Mouse (Mus musculus) neural tube, embryonic 13.5 days (tissue): Measurements from ENCODE around the gene Soat1. TPM values are rescaled to one million over a fixed set of nuclear protein-coding genes. Genes with fewer than 3 reads are reported as not detected.
"Not testable (repeated sequence)": the region's sequence is repeated elsewhere in the genome, so short reads cannot be mapped to it uniquely, and the experiment has no call there.

ENCODE experiments used
- ATAC-seq: fragments of 200-750 bp; cut with Nextera tagmentation; 2 replicates; pipeline ENCODE4 v1.8.0; 2017; ENCODE audit warnings: low read depth, mild to moderate bottlenecking, moderate TSS enrichment, moderate library complexity
- H3K27ac ChIP-seq: fragments of 300-500 bp; sonication (generic); replicated peaks from 2 replicates; pipeline ENCODE4 v1.5.1; 2015; ENCODE audit warnings: moderate library complexity, mild to moderate bottlenecking, inconsistent platforms
- H3K27me3 ChIP-seq: fragments of 300-500 bp; sonication (generic); 2 replicates; pipeline ENCODE4 v1.6.1; 2015; ENCODE audit warnings: mild to moderate bottlenecking, inconsistent platforms
- H3K36me3 ChIP-seq: fragments of 300-500 bp; sonication (generic); 2 replicates; pipeline ENCODE4 v1.6.1; 2015; ENCODE audit warnings: mild to moderate bottlenecking, inconsistent platforms
- H3K4me1 ChIP-seq: fragments of 300-500 bp; sonication (generic); replicated peaks from 2 replicates; pipeline ENCODE4 v1.6.1; 2015; ENCODE audit warnings: inconsistent platforms
- H3K4me2 ChIP-seq: fragments of 300-500 bp; sonication (generic); 2 replicates; pipeline ENCODE4 v1.6.1; 2015; ENCODE audit warnings: inconsistent platforms, mild to moderate bottlenecking, moderate library complexity
- H3K4me3 ChIP-seq: fragments of 300-500 bp; sonication (generic); 2 replicates; pipeline ENCODE4 v1.5.1; 2015; ENCODE audit warnings: mild to moderate bottlenecking, inconsistent platforms
- H3K9ac ChIP-seq: fragments of 300-500 bp; sonication (generic); 2 replicates; pipeline ENCODE4 v1.6.1; 2015; ENCODE audit warnings: moderate library complexity, mild to moderate bottlenecking, inconsistent platforms
- H3K9me3 ChIP-seq: fragments of 300-500 bp; sonication (generic); 2 replicates; pipeline ENCODE4 v1.6.1; 2016; ENCODE audit warnings: inconsistent platforms
- WGBS: fragments of 180-500 bp; shearing (Covaris S2); methylation state at CpG from one replicate; pipeline ENCODE4 v1.1.7; 2015; 5-methylcytosine and 5-hydroxymethylcytosine counted together
- polyA plus RNA-seq: library from polyadenylated mRNA; unstranded; fragments of >200 nt; fragmentation: Nextera tagmentation; extraction: Ambion mirVana; gene quantifications from 2 replicates; pipeline ENCODE4 v1.2.1, GENCODE M21; 2015

Gene Soat1
- 10.3 and 15.2 TPM in 2 replicates for polyA plus RNA-seq

- Histone ChIP-seq H3K4me2 (peak within 1 kb of the TSS; percentile 75), H3K27ac (peak within 1 kb of the TSS; percentile 61; the same call in 1 of the 2 replicates), H3K9ac (peak within 1 kb of the TSS; percentile 86), H3K27me3 (no peaks in the 10 kb centered on the region), H3K4me1 (peaks cover 10% of the 10 kb centered on the region), H3K4me3 (peak within 1 kb of the TSS; percentile 86), H3K36me3 (peaks cover 6% of the 10 kb centered on the region; the same call in 1 of the 2 replicates), H3K9me3 (peaks cover 7% of the 10 kb centered on the region; the same call in 1 of the 2 replicates)
- ATAC-seq = peak; percentile 98
- under 1% methylated on average over 46 of the region's 46 CpGs for WGBS
Observed at GRCm38 (mm10) chr1:156473961-156474503, at the start of gene Soat1. Soat1 (minus strand) TSS chr1:156474331.

- H3K4me1 ChIP-seq, H3K9me3 ChIP-seq, H3K4me2 ChIP-seq, ATAC-seq, H3K27me3 ChIP-seq, H3K36me3 ChIP-seq, H3K9ac ChIP-seq, H3K27ac ChIP-seq, H3K4me3 ChIP-seq: not testable (repeated sequence)
- 95% methylated on average over 21 of the region's 22 CpGs for WGBS
Observed at GRCm38 (mm10) chr1:156523842-156524241, 49.7 kb upstream of the Soat1 start, which contains the start of gene Gm10031. Gm10031 (plus strand) TSS chr1:156524012.

- Histone ChIP-seq H3K4me3 (no peak overlapping the region), H3K4me2 (peak overlapping the region; percentile 22; the same call in 1 of the 2 replicates), H3K27ac (no peak overlapping the region), H3K9me3 (no peaks in the 10 kb centered on the region), H3K9ac (no peak overlapping the region), H3K36me3 (no peaks in the 10 kb centered on the region), H3K4me1 (no peaks in the 10 kb centered on the region), H3K27me3 (no peaks in the 10 kb centered on the region)
- WGBS = 49% methylated on average over 15 of the region's 15 CpGs
- ATAC-seq = no peak
Observed at GRCm38 (mm10) chr1:156521796-156522517, 47.8 kb upstream of the Soat1 start.

DNA sequence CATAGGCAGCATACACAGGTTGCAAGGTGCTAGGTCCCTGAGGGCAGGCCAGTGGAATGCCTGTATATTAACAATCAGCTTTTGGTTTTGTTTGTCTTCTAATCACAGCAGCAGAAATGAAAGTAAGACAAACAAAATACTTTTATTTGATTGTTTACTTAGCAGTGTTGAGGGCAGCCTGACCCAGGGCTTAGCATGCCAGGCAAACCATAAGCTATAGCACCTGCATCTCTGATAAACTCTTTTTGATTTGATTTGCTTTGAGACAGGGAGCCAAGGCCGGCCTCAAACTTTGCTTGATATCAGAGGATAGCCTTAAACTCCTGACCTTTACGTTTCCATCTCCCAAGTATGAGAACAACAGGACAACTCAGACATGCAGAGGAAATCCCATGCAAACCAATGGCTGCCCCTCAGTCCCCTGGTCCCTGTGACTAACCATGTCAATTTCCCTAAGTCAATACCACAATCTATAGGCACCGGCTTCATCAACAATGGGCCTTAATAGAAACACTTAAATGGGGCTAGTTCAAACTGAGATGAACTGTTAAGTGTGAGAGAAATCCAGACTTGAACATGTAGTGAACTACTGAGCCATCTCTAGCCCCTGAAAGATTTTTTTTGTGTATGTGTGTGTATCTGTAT lies 46.1 kb upstream of the Soat1 start:
- Histone ChIP-seq H3K36me3 (no peaks in the 10 kb centered on the region), H3K9ac (no peak overlapping the region), H3K9me3 (no peaks in the 10 kb centered on the region), H3K27me3 (no peaks in the 10 kb centered on the region), H3K4me2 (no peak overlapping the region), H3K4me1 (no peaks in the 10 kb centered on the region), H3K27ac (no peak overlapping the region), H3K4me3 (no peak overlapping the region)
- no peak for ATAC-seq
- 85% methylated on average over 3 of the region's 3 CpGs for WGBS

GRCm38 (mm10) chr1:156507753-156508152 lies 33.6 kb upstream of the Soat1 start:
- Histone ChIP-seq H3K27ac (no peak overlapping the region), H3K4me1 (no peaks in the 10 kb centered on the region), H3K27me3 (no peaks in the 10 kb centered on the region), H3K36me3 (no peaks in the 10 kb centered on the region), H3K9me3 (no peaks in the 10 kb centered on the region), H3K9ac (no peak overlapping the region), H3K4me2 (no peak overlapping the region), H3K4me3 (no peak overlapping the region)
- no peak for ATAC-seq
- WGBS = 89% methylated on average over 3 of the region's 3 CpGs

DNA sequence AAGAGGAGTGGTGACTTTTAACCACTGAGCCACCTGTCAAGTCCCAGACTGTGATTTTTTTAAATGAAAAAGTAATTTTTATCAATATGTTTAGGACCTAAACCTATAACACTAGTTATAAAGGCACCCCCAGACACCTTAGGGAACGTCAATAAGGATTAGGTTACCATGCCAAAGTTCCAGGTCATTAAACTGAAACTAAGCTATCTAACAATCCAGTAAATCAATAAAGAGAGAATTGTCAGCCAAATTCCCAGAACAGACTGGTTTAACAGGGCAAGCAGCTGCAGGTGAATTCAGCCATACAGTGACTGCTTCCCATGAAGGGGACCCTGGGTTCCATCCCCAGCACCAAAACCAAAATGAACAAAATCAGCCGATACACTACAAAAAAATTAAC lies 31.8 kb upstream of the Soat1 start:
- H3K27ac ChIP-seq = no peak overlapping the region
- ATAC-seq = no peak
- WGBS = 80% methylated on average over 2 of the region's 2 CpGs

DNA sequence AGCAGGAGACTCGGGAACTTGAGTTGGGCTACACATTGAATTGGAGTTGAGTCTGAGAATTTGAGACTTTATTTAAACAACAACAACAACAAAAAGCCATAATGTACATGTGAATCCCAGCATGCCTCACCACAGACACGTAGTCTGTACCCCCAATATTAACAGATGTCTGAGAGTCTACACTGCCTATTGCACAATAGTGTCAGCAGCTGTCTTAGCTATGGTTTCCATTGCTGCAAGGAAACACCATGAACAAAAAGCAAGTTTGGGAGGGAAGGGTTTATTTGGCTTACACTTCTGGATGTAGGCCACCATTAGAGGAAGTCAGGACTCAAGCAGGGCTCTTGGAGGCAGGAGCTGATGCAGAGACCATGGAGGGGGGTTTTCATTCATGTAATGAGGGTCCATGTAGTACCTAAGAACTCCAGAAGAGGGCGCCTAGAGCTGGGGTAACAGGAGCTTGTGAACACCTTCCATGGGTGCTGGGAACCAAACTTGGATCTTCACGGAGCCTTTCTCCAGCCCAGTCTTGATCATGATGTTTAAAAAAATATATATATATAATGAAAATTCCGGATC lies 30.9 kb upstream of the Soat1 start:
- Histone ChIP-seq H3K4me3 (no peak overlapping the region), H3K9ac (no peak overlapping the region), H3K27me3 (no peaks in the 10 kb centered on the region), H3K4me2 (no peak overlapping the region), H3K4me1 (no peaks in the 10 kb centered on the region), H3K27ac (no peak overlapping the region), H3K36me3 (no peaks in the 10 kb centered on the region), H3K9me3 (no peaks in the 10 kb centered on the region)
- no peak for ATAC-seq
- 79% methylated on average over 5 of the region's 5 CpGs for WGBS

More for the DNA sequence above, 31.8 kb upstream of the Soat1 start:
- Histone ChIP-seq H3K36me3 (no peaks in the 10 kb centered on the region), H3K4me3 (no peak overlapping the region), H3K9me3 (no peaks in the 10 kb centered on the region), H3K9ac (no peak overlapping the region), H3K4me1 (no peaks in the 10 kb centered on the region), H3K27me3 (no peaks in the 10 kb centered on the region), H3K4me2 (no peak overlapping the region)

DNA sequence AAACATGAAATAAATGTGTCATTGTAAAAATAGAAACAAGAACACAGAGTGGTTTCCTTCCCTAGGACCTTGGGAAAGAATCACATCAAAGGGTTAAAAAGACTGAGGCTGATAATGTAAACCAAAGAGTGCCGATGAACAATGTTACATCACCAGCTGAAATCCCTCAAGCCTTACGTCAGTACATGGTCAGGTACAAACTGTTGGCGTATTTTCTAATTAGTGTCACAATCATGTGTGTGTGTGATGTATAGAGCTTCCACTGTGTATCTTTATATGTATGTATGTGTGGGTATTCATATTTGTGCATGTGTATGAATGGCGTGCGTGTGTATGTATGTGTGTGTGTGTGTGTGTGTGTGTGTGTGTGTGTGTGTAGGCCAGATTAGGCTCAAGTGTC lies 22.8 kb upstream of the Soat1 start:
- Histone ChIP-seq H3K4me1 (no peaks in the 10 kb centered on the region), H3K9ac (no peak overlapping the region), H3K27ac (no peak overlapping the region), H3K27me3 (no peaks in the 10 kb centered on the region), H3K4me3 (no peak overlapping the region), H3K4me2 (no peak overlapping the region), H3K9me3 (no peaks in the 10 kb centered on the region), H3K36me3 (no peaks in the 10 kb centered on the region)
- 93% methylated on average over 5 of the region's 5 CpGs for WGBS
- no peak for ATAC-seq

DNA sequence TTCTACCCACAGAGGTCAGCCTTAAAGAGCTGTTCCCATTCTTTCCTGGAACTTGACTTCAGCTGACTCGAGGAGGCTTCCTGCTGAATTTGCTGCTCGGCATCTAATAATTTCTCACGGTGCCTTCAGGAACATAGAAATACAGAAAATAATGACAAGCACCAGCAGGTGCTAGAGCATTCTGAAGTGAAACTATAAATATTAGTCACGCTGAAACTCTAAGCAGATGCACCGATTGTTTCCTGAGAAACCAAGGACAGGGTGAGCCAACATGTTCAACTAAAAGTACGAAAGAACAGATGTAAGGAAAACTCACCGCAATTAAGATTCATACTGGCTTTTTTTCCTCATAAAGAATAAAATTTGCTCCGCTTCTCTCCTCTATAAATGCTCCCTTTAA lies 20.9 kb upstream of the Soat1 start:
- H3K4me3 ChIP-seq = no peak overlapping the region
- H3K4me2 ChIP-seq = no peak overlapping the region
- ATAC-seq = no peak
- H3K9me3 ChIP-seq = no peaks in the 10 kb centered on the region
- no peak overlapping the region for H3K27ac ChIP-seq
- H3K9ac ChIP-seq = no peak overlapping the region
- no peaks in the 10 kb centered on the region for H3K4me1 ChIP-seq
- 44% methylated on average over 8 of the region's 8 CpGs for WGBS
- H3K36me3 ChIP-seq = no peaks in the 10 kb centered on the region
- H3K27me3 ChIP-seq = no peaks in the 10 kb centered on the region

DNA sequence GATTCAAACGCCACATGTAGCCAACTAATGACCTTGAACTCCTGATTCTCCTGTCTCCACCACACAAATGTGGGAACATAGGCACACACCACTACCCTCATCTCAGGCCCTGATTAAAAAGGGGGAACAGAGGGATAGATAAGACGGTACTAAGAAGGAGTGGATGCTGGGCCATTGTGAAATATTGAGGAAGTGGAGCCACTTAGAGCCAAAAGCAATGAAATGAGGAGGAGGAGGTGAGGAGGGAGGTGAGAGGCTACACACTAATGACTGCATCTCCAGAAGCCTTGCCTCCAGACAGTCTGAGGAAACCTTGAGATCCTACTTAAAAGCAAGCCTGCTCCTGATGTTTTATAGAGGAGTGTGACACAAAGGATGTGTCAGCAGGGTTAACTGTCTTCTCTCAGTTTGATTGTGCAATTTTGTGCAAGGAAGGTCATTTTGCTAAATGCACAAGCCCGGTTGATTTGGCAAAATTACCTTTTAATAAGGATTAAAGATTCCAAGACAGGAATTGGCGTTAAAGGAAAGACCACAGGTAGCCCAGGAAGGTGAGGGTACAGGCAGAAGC lies 17.2 kb upstream of the Soat1 start:
- H3K4me2 ChIP-seq = no peak overlapping the region
- no peak overlapping the region for H3K9ac ChIP-seq
- H3K4me1 ChIP-seq = no peaks in the 10 kb centered on the region
- ATAC-seq = no peak
- H3K36me3 ChIP-seq = no peaks in the 10 kb centered on the region
- WGBS = 88% methylated on average over 4 of the region's 4 CpGs
- no peak overlapping the region for H3K4me3 ChIP-seq
- no peaks in the 10 kb centered on the region for H3K9me3 ChIP-seq
- no peaks in the 10 kb centered on the region for H3K27me3 ChIP-seq
- H3K27ac ChIP-seq = no peak overlapping the region

GRCm38 (mm10) chr1:156488031-156488430 lies 13.9 kb upstream of the Soat1 start:
- Histone ChIP-seq H3K9ac (no peak overlapping the region), H3K27ac (no peak overlapping the region), H3K4me1 (no peaks in the 10 kb centered on the region), H3K4me2 (no peak overlapping the region), H3K9me3 (no peaks in the 10 kb centered on the region), H3K4me3 (no peak overlapping the region), H3K36me3 (no peaks in the 10 kb centered on the region), H3K27me3 (no peaks in the 10 kb centered on the region)
- WGBS = 85% methylated on average over 5 of the region's 5 CpGs
- ATAC-seq = no peak

DNA sequence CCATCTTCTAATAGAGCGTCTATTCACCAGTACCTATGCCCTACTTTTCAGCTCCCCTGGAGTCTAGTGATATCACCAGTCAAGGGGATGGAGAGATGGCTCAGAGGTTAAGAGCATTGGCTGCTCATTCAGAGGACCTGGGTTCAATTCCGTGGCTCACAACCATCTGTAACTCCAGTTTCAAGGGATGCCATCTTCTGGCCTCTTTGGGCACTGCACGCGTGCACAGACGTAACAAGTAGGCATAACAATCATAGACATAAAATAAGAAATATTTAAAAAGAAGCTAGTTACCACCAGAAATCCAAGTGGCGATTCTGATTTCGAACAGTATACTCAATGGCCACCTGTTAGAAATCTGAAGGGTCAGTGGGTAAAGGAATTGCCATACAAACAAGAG lies 13.4 kb upstream of the Soat1 start:
- WGBS = 93% methylated on average over 7 of the region's 7 CpGs
- H3K4me1 ChIP-seq = no peaks in the 10 kb centered on the region

More for the DNA sequence above, 13.4 kb upstream of the Soat1 start:
- H3K27me3 ChIP-seq = no peaks in the 10 kb centered on the region
- H3K36me3 ChIP-seq = no peaks in the 10 kb centered on the region
- H3K4me3 ChIP-seq = no peak overlapping the region
- no peak overlapping the region for H3K9ac ChIP-seq
- H3K4me2 ChIP-seq = no peak overlapping the region
- no peak overlapping the region for H3K27ac ChIP-seq
- H3K9me3 ChIP-seq = no peaks in the 10 kb centered on the region
- no peak for ATAC-seq
